Mouse (Mus musculus) liver, embryonic 16.5 days (tissue): Measurements from ENCODE around the gene Ide. TPM values are rescaled to one million over a fixed set of nuclear protein-coding genes. Genes with fewer than 3 reads are reported as not detected.

Experiments used
- ATAC-seq: fragments of 200-750 bp; cut with Nextera tagmentation; 2 replicates; pipeline ENCODE4 v1.8.0; 2017; ENCODE audit warnings: low read depth, mild to moderate bottlenecking, moderate number of reproducible peaks, moderate library complexity
- H3K27ac ChIP-seq: fragments of 300-500 bp; sonication (generic); 2 replicates; pipeline ENCODE4 v1.5.1; 2014; ENCODE audit warnings: mild to moderate bottlenecking, low read length
- H3K27me3 ChIP-seq: fragments of 300-500 bp; sonication (generic); 2 replicates; pipeline ENCODE4 v1.6.1; 2014; ENCODE audit warnings: low read depth, low read length, mixed read lengths; ENCODE audit not compliant: control insufficient read depth, insufficient read depth
- H3K36me3 ChIP-seq: fragments of 300-500 bp; sonication (generic); 2 replicates; pipeline ENCODE4 v1.6.1; 2014; ENCODE audit warnings: mild to moderate bottlenecking; ENCODE audit not compliant: control insufficient read depth, insufficient read depth
- H3K4me1 ChIP-seq: fragments of 300-500 bp; sonication (generic); 2 replicates; pipeline ENCODE4 v1.6.1; 2014; ENCODE audit warnings: low read depth, low read length, mixed read lengths; ENCODE audit not compliant: control insufficient read depth
- H3K4me2 ChIP-seq: fragments of 300-500 bp; sonication (generic); 2 replicates; pipeline ENCODE4 v1.6.1; 2014; ENCODE audit warnings: low read depth, low read length, mixed read lengths
- H3K4me3 ChIP-seq: fragments of 300-500 bp; sonication (generic); 2 replicates; pipeline ENCODE4 v1.5.1; 2014; ENCODE audit warnings: low read depth, mild to moderate bottlenecking, low read length
- H3K9ac ChIP-seq: fragments of 300-500 bp; sonication (generic); 2 replicates; pipeline ENCODE4 v1.6.1; 2014; ENCODE audit warnings: low read depth, low read length
- H3K9me3 ChIP-seq: fragments of 300-500 bp; sonication (generic); replicated peaks from 2 replicates; pipeline ENCODE4 v1.6.1; 2016; ENCODE audit warnings: low read length; ENCODE audit not compliant: control insufficient read depth
- WGBS: fragments of 180-500 bp; shearing (Covaris S2); extraction: QIAGEN DNeasy Blood & Tissue Kit; methylation state at CpG from one replicate; pipeline ENCODE4 v1.1.7; 2014; ENCODE audit not compliant: insufficient replicate concordance; 5-methylcytosine and 5-hydroxymethylcytosine counted together
- polyA plus RNA-seq: library from polyadenylated mRNA; unstranded; fragments of >200 nt; fragmentation: Nextera tagmentation; extraction: Ambion mirVana; gene quantifications from 2 replicates; pipeline ENCODE4 v1.2.1, GENCODE M21; 2015

Gene Ide
- polyA plus RNA-seq, 1 experiment from 2014 or later: 24.7 TPM

DNA sequence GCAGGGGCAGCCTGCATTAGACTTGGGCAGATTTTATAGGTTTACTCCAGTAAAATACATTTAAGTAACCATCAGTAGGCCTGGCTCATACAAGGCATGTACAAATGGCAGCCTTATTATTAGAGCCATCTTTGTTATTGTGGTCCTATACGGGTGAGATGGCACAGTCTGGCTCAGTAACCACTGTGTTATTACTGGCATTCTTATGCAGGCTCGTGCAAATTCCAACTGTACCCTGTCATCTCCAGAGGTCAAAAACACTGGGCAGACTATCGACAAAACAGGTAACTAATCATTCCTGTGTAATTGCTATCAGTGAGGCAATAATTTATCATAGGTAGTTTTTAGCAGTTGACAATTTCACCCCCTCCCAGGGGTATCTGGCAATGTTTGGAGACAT is 8.6 kb upstream of the Ide start:
- 70% methylated on average over 3 of the region's 3 CpGs for WGBS
- Histone ChIP-seq H3K27ac (no peak overlapping the region), H3K4me2 (no peak overlapping the region), H3K36me3 (no peaks in the 10 kb centered on the region), H3K4me3 (no peak overlapping the region), H3K27me3 (no peaks in the 10 kb centered on the region), H3K9me3 (no peaks in the 10 kb centered on the region), H3K4me1 (no peaks in the 10 kb centered on the region), H3K9ac (no peak overlapping the region)
- ATAC-seq: no peak

DNA sequence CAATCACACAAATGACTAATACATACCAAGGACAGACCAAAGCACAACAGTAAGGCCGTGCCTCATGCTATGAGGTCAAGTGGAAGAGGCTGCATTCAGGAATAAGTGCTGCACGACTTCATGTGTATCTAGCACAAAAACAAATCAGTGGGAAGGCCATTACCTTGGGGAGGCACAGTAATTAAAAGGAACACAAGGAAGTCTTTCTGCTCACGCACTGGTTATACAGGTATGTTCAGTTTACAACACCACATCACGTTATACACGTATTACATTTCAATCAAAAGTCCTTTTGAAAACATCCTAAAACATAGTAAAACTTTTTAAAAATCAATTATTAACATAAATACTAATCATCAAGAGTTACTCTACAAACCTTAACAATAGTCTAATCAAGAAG is 6.2 kb upstream of the Ide start:
- 79% methylated on average over 5 of the region's 5 CpGs for whole genome bisulfite sequencing
- no peak for ATAC-seq
- H3K9ac ChIP-seq: no peak overlapping the region

DNA sequence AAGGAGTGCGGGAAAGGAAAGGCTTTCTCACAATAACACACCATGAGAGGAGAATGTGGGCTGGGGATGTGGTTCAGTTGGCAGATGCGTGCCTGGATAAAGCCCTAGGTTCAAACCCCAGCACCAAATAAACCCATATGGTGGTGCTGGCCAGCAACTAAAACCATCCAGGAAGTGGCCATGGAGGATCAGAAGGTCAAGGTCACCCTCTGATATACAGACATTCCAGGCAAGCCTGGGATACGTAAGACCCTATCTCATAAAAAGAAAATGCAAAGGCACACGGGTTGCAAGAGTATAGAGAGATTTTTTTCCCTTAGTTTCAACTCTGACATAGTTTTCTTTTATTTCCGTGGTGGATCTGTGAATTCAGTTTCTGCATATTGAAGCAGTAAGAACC is 3.3 kb upstream of the Ide start:
- Histone ChIP-seq H3K4me3 (no peak overlapping the region), H3K9me3 (no peaks in the 10 kb centered on the region), H3K27ac (no peak overlapping the region), H3K27me3 (no peaks in the 10 kb centered on the region), H3K4me2 (no peak overlapping the region), H3K9ac (no peak overlapping the region), H3K36me3 (no peaks in the 10 kb centered on the region), H3K4me1 (peaks cover 2% of the 10 kb centered on the region)
- ATAC-seq: no peak
- WGBS: 53% methylated on average over 5 of the region's 5 CpGs

More for the DNA sequence above, 6.2 kb upstream of the Ide start:
- H3K36me3 ChIP-seq: no peaks in the 10 kb centered on the region
- H3K27me3 ChIP-seq: no peaks in the 10 kb centered on the region
- H3K4me2 ChIP-seq: no peak overlapping the region
- no peak overlapping the region for H3K4me3 ChIP-seq
- no peaks in the 10 kb centered on the region for H3K9me3 ChIP-seq
- no peak overlapping the region for H3K27ac ChIP-seq
- no peaks in the 10 kb centered on the region; the same call in 1 of the 2 replicates for H3K4me1 ChIP-seq

DNA sequence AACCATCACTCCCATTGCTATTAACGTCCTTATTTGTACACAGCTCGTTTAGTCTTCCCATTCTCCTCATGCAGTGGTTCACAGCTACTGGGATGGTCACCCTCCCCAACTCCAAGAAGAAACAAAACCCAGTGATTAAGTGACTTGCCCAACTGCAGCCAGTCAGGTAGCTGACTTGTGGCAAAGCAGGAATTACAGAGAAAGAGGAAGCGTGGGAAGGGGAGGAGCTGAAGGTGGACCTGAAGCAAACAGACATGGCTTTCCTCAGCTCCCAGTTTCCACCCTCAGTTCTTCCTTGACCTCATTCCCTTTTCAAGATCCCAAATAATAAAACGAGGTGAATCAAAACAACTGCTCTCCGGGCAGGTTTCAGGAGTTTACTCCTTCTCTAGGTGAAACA is 2.8 kb upstream of the Ide start:
- Histone ChIP-seq H3K4me3 (no peak overlapping the region), H3K9me3 (no peaks in the 10 kb centered on the region), H3K36me3 (no peaks in the 10 kb centered on the region), H3K4me1 (peaks cover 2% of the 10 kb centered on the region), H3K27me3 (no peaks in the 10 kb centered on the region), H3K27ac (no peak overlapping the region), H3K9ac (no peak overlapping the region), H3K4me2 (no peak overlapping the region)
- no peak for ATAC-seq
- WGBS: 47% methylated on average over 5 of the region's 5 CpGs

DNA sequence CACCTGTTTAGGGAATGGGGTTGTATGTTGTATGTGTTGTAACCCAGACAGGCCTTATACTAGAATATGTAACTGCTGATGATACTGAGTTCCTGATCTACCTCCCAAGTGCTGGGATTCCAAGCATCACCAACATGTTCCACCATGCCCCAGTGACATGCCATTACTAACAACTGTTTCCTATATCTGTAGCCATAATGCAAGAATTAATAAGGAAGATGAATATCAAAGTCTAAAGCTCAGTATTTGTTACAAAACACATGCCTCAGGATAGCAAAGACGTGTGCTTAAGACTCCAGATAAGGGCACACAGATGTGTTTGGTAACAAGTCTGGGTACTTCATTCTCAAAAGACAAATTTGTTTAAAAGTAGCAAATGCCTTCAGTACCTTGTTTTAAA is 2.3 kb downstream of the Ide start:
- H3K36me3 ChIP-seq: no peaks in the 10 kb centered on the region
- H3K9me3 ChIP-seq: no peaks in the 10 kb centered on the region
- no peak overlapping the region for H3K4me2 ChIP-seq
- H3K4me1 ChIP-seq: peaks cover 11% of the 10 kb centered on the region
- H3K4me3 ChIP-seq: no peak overlapping the region
- H3K27me3 ChIP-seq: no peaks in the 10 kb centered on the region
- no peak overlapping the region for H3K27ac ChIP-seq
- no peak overlapping the region for H3K9ac ChIP-seq
- WGBS: 40% methylated on average over 1 of the region's 1 CpGs
- no peak for ATAC-seq

DNA sequence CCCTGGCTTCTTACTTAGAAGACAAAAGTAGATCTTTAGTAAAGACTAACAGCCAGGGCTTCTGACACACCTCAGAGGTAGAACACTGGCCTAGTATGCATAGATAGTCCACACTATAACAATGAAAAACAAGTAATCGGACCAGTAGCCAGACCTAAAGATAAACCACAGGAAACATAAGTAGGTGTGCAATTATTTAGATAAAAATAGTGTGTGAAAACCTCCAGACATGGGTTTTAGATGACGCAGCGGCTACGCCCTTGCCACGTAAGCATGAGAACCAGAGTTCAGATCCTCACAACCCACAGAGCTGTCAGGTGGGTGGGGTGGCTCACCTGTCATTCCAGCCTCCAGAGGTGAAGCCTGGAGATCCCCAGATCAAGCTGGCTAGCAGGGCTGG is 4.3 kb downstream of the Ide start:
- ATAC-seq: no peak
- H3K4me3 ChIP-seq: no peak overlapping the region
- no peaks in the 10 kb centered on the region for H3K27me3 ChIP-seq
- H3K9me3 ChIP-seq: no peaks in the 10 kb centered on the region
- 34% methylated on average over 5 of the region's 5 CpGs for WGBS
- no peak overlapping the region for H3K27ac ChIP-seq
- H3K9ac ChIP-seq: no peak overlapping the region
- peaks cover 11% of the 10 kb centered on the region for H3K4me1 ChIP-seq
- H3K36me3 ChIP-seq: peaks cover 5% of the 10 kb centered on the region
- no peak overlapping the region for H3K4me2 ChIP-seq

DNA sequence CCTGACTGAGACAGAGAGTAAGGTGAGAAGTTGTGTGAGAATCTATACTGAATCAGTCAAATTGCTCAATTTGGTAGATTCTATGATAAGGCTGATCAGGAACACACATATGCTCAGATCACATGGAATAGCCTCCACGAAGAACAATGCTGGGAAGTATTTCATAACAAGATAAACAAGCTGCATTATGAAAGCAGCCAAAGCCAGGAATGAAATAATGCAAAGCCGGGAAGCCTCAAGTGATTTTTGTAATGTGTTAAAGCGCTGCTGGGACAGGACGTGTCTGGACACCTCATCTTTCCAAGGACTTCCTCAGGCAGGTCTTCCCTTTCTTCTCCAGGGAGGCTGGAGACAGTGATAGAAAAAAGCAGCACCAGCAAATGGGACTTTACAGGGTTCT is 4.9 kb downstream of the Ide start:
- peaks cover 9% of the 10 kb centered on the region for H3K4me1 ChIP-seq
- H3K9ac ChIP-seq: no peak overlapping the region
- no peaks in the 10 kb centered on the region for H3K9me3 ChIP-seq
- no peak overlapping the region for H3K4me3 ChIP-seq
- no peak overlapping the region for H3K27ac ChIP-seq
- ATAC-seq: no peak
- no peaks in the 10 kb centered on the region for H3K27me3 ChIP-seq
- H3K36me3 ChIP-seq: peaks cover 8% of the 10 kb centered on the region
- no peak overlapping the region for H3K4me2 ChIP-seq
- 74% methylated on average over 4 of the region's 4 CpGs for WGBS

DNA sequence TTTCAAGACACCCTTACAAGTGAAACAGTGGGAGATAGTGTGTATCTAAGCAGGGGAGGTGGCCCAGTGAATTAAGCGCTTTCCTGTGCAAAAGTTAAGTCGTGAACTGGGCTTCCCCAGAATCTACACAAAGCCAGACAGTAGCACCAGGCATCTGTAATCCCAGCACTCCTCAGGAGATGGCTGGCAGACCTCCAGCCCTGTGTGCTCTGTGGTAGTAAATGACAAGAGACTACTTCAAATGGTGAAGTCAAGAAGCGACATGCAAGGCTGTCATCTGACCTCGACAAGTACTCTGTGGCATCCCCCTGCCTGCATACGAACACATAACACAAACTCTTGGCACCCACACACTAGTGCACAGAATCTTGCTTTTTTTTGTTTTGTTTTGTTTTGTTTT is 10.4 kb downstream of the Ide start:
- Histone ChIP-seq H3K4me2 (no peak overlapping the region), H3K27ac (no peak overlapping the region), H3K36me3 (peaks cover 13% of the 10 kb centered on the region), H3K4me3 (no peak overlapping the region), H3K27me3 (no peaks in the 10 kb centered on the region), H3K4me1 (no peaks in the 10 kb centered on the region), H3K9me3 (no peaks in the 10 kb centered on the region), H3K9ac (no peak overlapping the region)
- no peak for ATAC-seq
- 77% methylated on average over 5 of the region's 5 CpGs for WGBS

DNA sequence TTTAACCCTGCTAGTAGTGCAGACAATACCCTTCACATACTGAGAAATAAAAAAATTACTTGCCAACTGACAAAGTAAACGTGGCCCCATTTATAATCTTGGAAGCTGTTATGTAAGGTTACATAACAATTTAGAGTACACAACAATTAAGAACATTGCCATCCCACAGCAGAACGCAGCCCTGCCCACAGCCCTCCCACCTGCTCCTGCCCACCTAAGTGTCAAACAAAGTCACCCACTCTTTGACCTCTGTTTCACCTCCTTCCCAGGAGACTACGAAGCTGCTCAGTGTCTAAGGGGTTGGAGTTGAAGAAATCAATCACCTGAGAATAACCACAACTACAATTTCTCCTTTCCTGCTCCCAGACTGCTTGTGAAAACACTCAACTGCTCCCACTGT is 14.1 kb downstream of the Ide start:
- Histone ChIP-seq H3K36me3 (peaks cover 8% of the 10 kb centered on the region; the same call in 1 of the 2 replicates), H3K9ac (no peak overlapping the region), H3K4me2 (no peak overlapping the region), H3K4me3 (no peak overlapping the region), H3K4me1 (no peaks in the 10 kb centered on the region), H3K27ac (no peak overlapping the region), H3K9me3 (no peaks in the 10 kb centered on the region), H3K27me3 (no peaks in the 10 kb centered on the region)
- no peak for ATAC-seq
- 56% methylated on average over 3 of the region's 3 CpGs for WGBS
